Mouse (Mus musculus): Measurements from ENCODE around the gene Ncoa3.

Gene Ncoa3

DNA sequence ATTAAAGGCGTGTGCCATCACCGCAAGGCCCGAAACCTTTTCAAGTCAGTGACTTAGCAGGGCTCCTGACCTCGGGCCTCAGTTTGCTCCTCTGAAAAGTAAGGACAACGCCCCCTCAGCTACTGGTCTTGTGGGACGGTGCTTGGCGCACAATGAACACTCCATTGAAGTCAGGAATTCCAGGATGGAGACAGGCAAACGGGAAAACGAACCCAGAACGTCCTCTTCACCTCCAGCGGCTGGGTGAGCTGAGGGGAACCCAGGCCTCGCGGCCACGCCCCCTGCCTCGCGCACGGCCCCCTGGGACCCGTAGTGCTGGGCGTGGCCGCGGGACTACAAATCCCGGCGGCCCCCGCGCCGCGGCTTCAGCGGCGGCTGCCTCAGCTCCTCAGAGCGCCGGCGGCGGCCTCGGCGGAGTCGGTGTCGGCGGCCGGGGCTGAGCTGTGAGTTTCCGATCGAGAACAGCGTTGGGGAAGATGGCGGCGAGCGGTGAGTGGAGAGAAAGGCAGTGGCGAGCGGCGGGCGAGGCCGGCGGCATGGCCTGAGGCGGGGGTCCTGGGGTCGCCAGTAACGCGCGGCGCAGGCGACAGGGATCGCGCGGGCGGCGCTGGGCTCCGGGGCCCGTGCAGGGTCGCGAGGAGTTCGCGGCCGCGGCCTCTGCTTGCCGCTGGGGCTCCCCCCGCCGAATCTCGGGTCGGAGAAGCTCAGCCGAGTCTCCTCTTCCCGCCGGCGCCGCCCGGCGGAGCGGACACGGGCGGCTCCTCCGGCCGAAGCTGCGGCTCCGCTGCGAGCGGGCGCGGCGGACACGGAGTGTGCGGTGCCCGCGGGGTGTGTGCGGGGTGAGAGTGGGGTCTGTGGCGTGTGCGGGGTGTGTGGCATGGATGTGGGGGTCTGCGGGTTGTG lies at the start of gene Ncoa3:
TSS of gene Ncoa3 (plus strand) at position 367 of the 903 bp plus-strand sequence.
- CTCF ChIA-PET, result interaction anchor here (0.9 kb wide), 1 partner anchor 10 kb away, joined by 3 read pairs; no protein-coding TSS in a partner anchor

DNA sequence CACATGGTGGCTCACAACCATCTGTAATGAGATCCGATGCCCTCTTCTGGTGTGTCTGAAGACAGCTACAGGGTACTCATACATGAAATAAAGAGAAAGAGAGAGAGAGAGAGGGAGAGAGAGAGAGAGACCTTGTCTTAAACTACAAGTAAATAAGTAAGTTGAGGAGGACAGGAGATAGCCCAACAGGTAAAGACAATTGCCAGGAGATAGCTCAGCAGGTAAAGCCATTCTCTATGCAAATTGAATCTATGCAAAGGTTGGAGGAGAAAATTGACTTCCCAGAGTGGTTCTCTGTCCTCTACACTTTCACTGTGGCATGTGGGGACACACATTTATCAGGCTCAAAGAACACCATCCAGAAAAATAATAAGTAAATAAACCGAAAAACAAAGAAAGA lies 49.3 kb upstream of the Ncoa3 start:
- CTCF ChIA-PET, result no interaction called here

DNA sequence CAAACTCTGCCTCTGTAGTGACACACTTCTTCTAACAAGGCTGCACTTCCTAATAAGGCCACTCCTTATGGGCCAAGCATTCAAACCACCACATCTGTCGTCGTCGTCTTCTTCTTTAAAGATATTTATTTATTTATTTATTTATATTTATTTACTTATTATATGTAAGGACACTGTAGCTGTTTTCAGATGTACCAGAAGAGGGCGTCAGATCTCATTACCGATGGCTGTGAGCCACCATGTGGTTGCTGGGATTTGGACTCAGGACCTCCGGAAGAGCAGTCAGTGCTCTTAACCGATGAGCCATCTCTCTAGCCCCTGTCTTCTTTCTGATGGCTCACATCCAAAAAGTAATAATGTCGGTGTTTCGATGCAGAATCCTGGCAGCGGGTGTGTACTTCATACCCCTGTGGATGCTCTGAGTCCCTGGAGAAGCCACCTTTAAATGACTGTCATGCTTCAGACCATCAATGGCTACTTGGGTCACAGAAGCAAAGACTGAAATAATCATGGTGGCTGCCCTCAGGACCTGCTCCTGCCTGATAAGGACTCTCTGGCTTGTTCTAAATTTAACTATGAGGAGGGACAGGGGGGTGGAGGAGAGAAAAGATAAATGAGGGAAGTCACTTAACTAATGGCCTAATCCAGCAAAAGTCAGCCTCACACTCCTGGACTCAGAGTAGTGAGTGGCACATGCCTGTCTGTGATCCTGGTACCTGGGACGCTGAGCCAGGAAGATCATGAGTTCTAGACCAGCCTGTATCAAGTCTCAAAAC lies 47.7 kb upstream of the Ncoa3 start:
- CTCF ChIA-PET, result interaction anchor here (0.7 to 1.0 kb wide), 2 partner anchors 18 to 55 kb away, joined by 3 read pairs; no protein-coding TSS in a partner anchor

DNA sequence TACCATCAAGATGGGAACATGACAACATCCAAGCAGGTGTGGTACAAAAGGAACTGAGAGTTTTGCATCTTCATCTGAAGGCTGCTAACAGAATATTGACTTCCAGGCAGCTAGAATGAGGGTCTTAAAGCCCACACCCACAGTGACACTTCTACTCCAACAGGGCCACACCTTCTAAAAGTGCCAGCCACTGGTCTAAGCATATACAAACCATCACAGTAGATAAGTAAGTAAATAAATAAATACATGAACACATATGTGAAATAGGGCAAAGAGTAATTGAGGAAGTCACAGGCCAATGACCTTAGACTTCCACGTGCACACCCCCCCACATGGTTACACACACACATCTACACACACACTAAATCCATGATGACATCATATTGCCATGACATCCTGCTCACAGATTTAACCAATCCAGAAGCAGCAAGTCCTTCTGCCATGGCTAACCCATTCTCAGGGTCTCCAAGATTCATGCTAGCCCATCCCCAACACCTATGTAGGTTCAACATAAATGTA lies 46.3 kb upstream of the Ncoa3 start:
- CTCF ChIA-PET, result no interaction called here

DNA sequence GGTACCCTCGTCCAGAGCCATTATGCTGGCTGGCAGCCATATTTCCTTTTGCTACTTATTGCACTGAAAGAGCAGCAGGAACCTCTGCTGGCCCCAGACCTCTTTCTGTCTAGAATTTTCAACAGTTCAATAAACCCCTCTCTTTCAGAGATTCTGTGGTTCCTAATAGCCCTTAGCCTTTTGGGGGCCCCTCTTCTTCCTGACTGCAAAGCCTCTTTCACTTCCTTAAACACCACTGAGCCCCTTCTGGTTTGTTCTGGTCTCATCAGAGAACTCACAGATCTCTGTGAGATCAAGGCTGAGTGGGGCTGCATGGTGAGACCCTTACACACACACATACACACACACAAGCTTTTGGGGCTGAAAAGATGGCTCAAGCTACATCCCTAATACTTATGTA lies 44.4 kb upstream of the Ncoa3 start:
- CTCF ChIA-PET, result no interaction called here

DNA sequence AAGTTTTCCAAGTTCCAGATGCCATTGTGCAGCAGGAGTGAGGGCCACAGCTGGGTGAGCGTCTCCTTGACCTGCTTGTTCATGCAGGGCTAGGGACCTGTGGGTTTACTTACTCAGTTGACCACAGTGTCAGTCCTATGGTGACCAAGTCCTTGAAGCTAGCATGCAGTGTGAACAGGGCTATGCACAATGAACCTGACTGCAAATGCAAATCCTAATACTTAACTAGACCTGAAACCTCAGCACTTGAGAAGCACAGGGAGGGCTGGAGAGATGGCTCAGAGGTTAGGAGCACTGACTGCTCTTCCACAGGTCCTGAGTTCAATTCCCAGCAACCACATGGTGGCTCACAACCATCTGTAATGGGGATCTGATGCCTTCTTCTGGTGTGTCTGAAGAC lies 43.7 kb upstream of the Ncoa3 start:
- CTCF ChIA-PET, result interaction anchor here (0.5 to 0.9 kb wide), 3 partner anchors 22 to 108 kb away, joined by 3 to 11 read pairs (median 3); no protein-coding TSS in a partner anchor

DNA sequence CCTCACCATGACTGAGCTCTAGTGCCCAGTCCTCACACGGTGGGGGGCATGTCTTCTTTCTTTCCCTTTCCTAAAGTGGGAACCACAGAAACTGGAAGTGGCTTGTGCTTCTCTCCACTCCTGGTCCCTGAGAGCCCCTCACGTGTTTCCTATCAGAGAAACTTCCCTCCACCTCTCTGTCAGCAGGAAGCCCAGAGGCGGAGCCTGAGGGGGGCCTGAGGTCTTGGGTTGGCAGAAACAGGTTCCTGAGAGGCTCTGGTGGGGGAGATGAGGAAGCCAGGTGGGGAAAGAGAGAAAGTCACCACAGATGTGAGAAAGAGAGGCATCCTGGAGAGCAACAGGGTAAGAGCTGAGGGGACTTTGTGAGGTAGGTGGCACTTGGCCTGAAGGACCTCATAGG lies 42.7 kb upstream of the Ncoa3 start:
- CTCF ChIA-PET, result no interaction called here

DNA sequence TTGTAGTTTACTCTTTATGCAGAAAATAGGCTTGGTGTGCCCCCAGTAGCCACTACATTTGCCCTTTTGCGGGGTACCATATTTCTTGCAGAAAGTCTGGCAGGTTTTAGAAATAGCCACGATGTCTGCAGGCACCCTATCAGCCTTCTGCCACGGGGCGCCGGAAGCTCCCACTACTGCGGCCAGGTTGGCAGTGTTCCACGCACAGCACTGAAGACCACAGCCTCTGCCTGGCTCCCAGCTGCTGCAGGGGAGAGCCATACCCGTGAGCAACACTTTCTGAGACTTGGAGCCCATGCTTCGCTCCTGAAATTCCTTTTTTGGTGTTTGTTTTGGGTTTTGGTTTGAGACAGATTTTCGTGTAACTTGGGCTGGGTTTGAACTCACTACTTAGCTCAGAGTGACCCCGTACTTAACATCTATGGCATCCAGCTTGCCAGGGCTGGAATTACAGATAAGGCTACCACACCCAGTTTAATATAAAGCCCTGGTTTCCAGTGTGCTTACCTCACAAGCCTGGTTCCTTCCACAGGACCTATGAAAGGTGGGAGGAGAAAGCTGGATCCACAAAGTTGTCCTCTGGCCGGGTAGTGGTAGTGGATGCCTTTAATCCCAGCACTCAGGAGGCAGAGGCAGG lies 40.9 kb upstream of the Ncoa3 start:
- CTCF ChIA-PET, result no interaction called here

DNA sequence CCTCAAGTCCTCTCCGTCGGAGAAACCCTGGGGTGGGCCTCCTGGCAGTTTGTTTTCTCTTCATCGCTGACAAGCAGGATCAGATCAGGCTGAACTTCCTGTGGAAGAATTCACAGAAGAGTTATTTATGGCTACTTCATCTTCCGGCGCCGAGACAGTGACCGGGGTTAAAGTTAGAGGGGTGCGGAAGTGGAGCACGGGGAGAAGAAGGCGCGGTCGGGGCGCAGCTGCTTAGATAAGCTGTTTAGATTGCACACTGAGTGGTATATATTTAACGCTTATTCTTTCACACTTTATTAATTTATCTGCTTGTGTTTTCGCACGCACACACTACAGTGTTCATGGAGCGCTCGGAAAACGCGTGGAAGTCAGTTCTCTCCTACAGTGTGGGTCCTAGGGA lies 37.6 kb upstream of the Ncoa3 start:
- CTCF ChIA-PET, result interaction anchor here (0.6 to 1.6 kb wide), 2 partner anchors 17 to 31 kb away, joined by 4 read pairs; no protein-coding TSS in a partner anchor

DNA sequence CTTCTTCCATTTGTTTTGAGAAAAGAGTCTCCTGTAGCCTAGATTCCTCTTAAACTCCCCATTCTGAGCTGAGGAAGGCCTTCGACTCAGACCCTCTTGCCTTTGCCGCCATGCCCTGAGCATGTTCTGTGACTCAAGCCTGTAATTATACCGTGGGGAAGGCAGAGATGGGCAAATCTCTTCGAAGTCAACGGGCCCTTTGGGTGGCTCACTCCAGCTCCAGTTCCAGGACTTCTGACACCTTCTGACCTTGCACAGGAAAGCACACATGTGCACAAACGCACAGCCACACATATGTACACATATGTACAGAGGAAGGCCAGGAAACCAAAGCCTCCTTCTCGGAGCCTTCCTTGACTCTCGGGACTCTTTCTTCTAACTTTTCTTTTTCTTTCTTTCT lies 37.0 kb upstream of the Ncoa3 start:
- CTCF ChIA-PET, result interaction anchor here (0.6 to 1.6 kb wide), 3 partner anchors 17 to 31 kb away, joined by 4 to 9 read pairs (median 4); no protein-coding TSS in a partner anchor

DNA sequence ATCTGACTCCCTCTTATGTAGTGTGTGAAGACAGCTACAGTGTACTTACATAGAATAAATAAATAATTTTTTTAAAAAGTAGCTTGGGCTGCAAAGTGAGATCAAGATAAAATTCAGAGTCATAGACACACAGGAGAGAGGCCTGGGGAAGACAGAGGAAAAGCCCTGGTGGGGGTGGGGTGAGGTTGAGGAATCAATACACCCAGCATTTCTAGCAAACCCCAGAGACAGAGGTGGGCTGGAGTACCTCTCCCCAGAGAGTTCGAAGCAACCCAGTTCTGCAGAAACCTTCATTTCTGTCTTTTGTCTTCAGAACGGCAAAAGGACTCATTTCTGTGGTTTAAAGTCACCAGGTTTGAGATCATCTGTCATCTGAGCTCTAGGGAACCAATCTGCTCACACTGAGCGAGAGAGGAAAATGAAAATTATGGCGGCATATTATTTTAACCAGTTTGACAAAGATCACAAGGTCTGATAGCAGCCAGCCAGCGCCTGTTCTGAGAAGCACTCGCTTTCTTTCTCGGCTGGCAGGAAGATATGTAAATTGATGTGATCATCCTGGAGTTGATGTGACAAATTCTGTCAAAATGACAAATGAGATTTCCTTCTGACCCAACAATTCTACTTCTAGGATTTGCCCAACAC lies 36.2 kb upstream of the Ncoa3 start:
- CTCF ChIA-PET, result interaction anchor here (0.6 to 0.8 kb wide), 3 partner anchors 28 to 140 kb away, joined by 3 to 14 read pairs (median 9); no protein-coding TSS in a partner anchor

DNA sequence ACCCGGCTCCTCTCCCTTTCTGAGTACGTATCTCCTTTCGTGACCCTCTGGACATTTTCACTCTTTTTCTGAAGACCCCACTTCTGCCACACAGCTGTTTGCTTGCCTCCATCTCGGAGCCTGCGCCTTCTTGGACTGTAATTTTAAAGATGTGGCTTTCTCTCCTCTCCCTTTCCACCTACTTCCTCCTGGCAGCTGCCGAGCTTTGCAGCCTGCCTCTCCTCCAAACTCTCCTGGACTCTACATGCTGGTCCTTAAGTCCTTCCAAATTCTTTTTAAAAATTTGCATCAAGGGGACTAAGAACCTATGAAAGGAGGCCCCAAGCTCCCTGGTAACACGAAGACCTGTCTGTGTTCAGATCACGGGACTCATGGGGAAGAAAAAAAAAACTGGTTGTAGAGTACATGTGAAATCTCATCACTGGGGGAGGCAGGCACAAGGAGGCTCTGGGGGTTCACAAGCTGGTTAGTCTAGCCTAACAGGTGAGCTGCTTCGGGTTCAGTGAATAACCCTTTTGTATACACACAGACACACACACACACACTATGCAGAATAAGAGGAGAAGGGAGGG lies 35.1 kb upstream of the Ncoa3 start:
- CTCF ChIA-PET, result interaction anchor here (0.5 to 0.7 kb wide), 3 partner anchors 118 to 146 kb away, joined by 3 to 14 read pairs (median 5); no protein-coding TSS in a partner anchor

DNA sequence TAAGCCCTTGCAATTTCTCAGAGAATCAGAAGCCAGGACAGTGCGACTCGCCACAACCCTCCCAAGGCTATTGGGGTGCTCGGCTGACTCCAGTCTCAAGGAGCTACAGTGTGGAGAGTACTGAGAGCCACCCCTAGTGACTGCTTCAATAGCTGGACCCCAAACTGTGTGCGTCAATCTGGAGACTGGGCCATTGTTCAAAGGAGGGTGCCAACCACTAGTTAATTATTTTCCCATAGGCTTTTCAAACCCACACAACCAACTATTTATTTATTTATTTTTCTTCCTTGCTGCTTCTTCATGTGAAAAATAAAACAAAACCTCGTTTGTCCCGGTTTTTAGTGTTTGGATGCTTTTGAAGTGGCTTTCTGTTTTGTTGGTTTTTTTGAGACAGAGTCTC lies 33.9 kb upstream of the Ncoa3 start:
- CTCF ChIA-PET, result interaction anchor here (0.5 kb wide), 1 partner anchor 38 kb away, joined by 5 read pairs; no protein-coding TSS in a partner anchor

DNA sequence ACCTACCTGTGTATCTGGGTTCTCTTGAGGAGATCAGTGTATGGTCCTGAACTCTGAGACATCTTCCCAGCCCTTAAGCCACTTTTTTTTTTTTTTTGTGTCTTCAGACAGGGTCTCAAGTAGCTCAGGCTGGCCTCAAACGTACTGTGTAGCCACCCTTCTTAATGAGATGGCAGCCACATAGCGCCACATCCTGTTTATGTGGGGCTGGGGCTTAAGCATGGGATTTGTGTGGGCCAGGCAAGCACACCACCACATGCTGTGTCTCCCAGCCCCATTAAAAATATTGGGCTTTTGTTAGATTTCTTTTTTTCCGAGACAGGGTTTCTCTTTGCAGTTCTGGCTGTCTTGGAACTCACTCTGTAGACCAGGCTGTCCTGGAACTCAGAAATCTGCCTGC lies 31.7 kb upstream of the Ncoa3 start:
- CTCF ChIA-PET, result interaction anchor here (1.1 kb wide), 1 partner anchor 62 kb away, joined by 3 read pairs; no protein-coding TSS in a partner anchor

DNA sequence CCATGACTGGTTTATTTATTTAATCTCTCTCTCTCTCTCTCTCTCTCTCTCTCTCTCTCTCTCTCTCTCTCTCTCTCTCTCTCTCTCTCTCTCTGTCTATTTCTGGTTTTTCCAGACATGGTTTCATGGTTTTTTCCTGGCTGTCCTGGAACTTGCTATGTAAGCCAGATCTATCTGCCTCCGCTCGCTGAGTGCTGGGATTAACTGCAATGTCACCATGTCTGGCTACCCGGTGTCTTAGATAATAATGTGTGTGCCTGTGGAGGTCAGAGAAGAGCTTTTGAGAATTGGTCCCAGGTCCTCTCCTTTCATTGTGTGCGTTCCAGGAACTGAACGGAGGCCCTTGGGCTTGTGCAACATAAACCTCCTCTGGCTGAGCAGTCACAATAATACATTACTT lies 29.6 kb upstream of the Ncoa3 start:
- CTCF ChIA-PET, result no interaction called here

DNA sequence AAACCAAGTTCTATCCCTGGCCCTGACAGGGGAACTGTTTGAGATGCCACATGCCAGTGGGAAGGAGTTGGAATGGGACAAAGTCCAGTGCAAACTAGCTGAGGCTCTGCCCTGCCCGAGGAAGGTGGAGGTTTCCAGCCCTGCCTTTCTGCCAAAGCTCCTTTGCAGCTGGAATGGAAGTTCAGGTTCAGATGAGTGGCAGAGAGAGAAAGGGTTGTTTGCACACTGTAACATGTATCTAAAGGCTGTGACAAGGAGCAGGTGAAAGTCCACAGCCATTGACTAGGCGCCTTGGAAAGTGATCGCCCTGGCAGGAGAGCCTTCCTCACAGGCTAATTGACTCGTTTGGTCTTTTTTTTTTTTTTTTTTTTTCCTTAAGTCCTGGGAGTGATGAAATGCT lies 28.3 kb upstream of the Ncoa3 start:
- CTCF ChIA-PET, result no interaction called here

DNA sequence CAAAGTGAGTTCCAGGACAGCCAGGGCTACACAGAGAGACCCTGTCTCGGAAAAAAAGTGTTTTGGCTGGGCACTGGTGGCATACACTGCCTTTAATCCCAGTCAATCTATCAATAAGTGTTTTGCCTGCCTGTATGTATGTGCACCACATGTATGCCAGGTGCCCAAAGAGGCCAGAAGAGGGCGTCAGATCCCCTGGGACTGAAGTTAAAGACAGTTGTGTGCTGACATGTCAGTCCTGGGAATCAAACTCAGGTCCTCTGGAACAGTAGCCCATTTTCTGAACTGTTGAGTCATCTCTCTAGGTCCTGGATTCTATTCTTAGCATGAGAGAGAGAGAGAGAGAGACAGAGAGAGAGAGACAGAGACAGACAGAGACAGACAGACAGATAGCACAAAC lies 25.4 kb upstream of the Ncoa3 start:
- CTCF ChIA-PET, result no interaction called here

DNA sequence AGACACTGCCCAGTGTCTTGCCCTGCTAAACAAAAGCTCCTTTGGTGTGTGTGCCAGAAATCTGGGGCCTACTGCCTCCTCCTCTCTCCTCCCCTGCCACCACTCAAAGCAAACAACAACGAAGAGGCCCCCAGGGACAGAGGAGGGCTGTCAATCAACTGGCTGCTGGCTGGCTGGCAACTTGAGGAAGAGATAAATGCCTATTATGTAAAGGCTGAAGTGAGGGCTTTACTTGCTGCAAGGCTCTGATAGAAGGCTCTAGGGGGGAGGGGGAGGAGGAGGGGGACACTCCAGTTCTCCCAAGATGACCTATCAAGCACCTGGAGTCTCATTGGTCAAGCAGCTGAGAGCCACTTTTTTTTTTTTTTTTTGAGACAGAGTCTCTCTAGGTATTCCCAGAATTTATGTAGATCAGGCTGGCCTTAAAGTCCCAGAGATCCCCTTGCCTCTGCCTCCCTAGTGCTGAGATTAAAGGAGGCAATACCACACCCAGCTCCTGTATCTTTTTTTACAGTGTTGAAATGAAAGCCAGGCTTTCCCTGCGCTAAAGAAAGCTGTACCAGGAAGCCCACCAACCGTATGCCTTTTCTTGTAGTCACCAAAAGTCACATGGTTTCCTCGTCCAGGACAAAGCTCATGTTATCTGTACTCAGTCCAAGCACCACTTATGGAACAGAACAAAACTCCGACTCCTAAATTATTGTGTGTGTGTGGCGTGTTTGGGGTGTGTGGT lies 24.4 kb upstream of the Ncoa3 start:
- CTCF ChIA-PET, result interaction anchor here (0.6 to 0.9 kb wide), 3 partner anchors 9 to 49 kb away, joined by 4 to 9 read pairs (median 5); no protein-coding TSS in a partner anchor

DNA sequence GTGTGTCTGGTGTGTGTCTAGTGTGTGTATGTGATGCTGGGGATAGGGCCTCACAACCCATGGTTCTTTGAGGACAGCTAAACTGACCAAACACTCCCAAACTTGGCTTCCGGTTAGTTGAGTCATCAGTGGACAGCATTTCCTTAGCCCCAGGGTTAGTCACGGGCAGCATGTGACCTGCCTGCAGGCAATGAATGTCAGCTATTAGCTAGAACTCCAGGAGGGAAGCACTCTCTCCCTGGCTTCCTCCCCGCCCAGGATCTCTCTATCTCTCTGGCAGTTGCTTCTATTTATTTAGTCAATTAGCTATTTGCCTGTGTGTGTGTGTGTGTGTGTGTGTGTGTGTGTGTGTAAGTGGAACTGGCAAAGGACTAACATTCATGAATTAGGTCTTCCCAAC lies 23.6 kb upstream of the Ncoa3 start:
- CTCF ChIA-PET, result interaction anchor here (0.6 to 0.9 kb wide), 2 partner anchors 10 to 1105 kb away, joined by 3 to 5 read pairs; no protein-coding TSS in a partner anchor

DNA sequence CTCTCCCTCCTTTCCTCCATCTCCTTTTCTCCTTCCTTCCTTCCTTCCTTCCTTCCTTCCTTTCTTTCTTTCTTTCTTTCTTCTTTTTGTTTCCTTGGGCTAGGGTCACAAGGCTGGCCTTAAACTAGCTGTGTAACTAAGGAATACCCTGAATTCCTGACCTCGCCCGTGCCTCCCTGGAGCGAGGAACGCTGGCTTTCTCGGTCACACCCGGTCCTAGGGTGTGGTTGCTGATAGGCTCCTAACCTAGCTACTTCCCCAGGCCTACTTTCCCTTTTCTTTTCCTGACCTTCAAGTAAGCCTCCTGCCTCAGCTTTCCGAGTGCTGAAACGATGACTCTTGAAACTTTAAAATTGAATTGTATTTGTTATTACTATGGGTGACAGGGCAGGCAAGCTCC lies 23.0 kb upstream of the Ncoa3 start:
- CTCF ChIA-PET, result interaction anchor here (0.6 to 1.5 kb wide), 2 partner anchors 8 to 1106 kb away, joined by 3 to 4 read pairs; no protein-coding TSS in a partner anchor

All from spleen, embryonic (tissue).